Mouse (Mus musculus) E14TG2a.4 (cell line): ENCODE measurements around the gene Btrc.

Source experiments
- H3K27me3 ChIP-seq: 2 replicates; pipeline ENCODE4 v1.6.1; 2014; ENCODE audit warnings: low read length, control low read depth; ENCODE audit not compliant: insufficient read depth
- H3K36me3 ChIP-seq: 2 replicates; pipeline ENCODE4 v1.6.1; 2014; ENCODE audit warnings: low read length, control low read depth; ENCODE audit not compliant: insufficient read depth
- H3K4me1 ChIP-seq: replicated peaks from 2 replicates; pipeline ENCODE4 v1.6.1; 2014; ENCODE audit warnings: low read depth, low read length, control low read depth
- H3K4me3 ChIP-seq: replicated peaks from 2 replicates; pipeline ENCODE4 v1.5.1; 2014; ENCODE audit warnings: mild to moderate bottlenecking, low read length
- H3K9me3 ChIP-seq: 2 replicates; pipeline ENCODE4 v1.6.1; 2014; ENCODE audit warnings: low read length, control low read depth
- CTCF ChIP-seq: conservative IDR thresholded peaks from 2 replicates; pipeline ENCODE4 v1.5.1; 2014; ENCODE audit warnings: low read length
- NANOG ChIP-seq: IDR thresholded peaks from 2 replicates; pipeline ENCODE4 v1.6.1; 2014; ENCODE audit warnings: borderline replicate concordance, low read length, mixed read lengths
- POU5F1 ChIP-seq: IDR thresholded peaks from 2 replicates; pipeline ENCODE4 v1.6.1; 2014; ENCODE audit warnings: low read length, borderline replicate concordance

The Btrc gene

DNA sequence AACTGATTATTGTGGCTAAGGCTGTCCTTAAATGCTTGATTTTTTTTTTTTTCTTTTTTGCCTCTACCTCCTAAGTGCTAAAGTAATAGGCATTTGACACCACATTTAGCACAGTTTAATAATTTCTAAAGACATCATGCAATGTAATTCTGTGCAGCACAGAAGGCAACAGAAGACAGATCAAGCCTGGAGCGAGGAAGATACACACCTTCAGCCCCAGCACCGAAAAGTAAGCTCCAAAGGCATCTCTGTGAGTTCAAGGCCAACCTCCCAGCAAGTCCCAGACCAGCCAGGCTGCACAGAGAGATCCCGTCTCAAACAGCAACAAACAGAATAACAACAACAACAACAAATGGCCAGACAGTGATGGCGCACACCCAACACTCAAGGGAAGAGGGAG is 73.6 kb downstream of the Btrc start:
- TF ChIP-seq NANOG (no peak), CTCF (no peak), POU5F1 (no peak)
- peaks cover 4% of the 10 kb centered on the region; the same call in 1 of the 2 replicates for H3K36me3 ChIP-seq

DNA sequence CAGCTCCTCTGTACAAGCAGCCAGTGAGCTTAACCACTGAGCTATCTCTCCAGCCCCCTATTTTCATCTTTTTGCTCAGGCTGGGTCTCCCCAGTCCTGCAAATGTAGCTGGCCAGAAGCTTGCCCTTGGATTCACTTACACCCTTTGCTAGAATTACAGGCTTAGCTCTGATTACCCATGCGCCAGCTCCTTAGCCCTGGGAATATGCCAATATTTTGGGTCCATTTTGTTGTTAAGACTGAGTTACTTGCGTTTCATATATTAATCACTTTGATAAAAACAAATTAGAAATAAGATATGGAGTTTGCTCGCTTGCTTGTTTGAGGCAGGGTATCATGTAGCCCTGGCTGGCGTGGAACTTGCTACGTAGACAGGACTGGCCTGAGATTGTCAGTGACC is 74.7 kb downstream of the Btrc start:
- H3K4me1 ChIP-seq: no peaks in the 10 kb centered on the region
- H3K9me3 ChIP-seq: no peaks in the 10 kb centered on the region
- TF ChIP-seq NANOG: no peak
- no peak for TF ChIP-seq CTCF
- no peak for TF ChIP-seq POU5F1
- H3K27me3 ChIP-seq: no peaks in the 10 kb centered on the region
- peaks cover 4% of the 10 kb centered on the region; the same call in 1 of the 2 replicates for H3K36me3 ChIP-seq
- no peak overlapping the region for H3K4me3 ChIP-seq

More for the DNA sequence above, 73.6 kb downstream of the Btrc start:
- H3K27me3 ChIP-seq: no peaks in the 10 kb centered on the region
- H3K4me3 ChIP-seq: no peak overlapping the region
- H3K9me3 ChIP-seq: no peaks in the 10 kb centered on the region
- no peaks in the 10 kb centered on the region for H3K4me1 ChIP-seq

DNA sequence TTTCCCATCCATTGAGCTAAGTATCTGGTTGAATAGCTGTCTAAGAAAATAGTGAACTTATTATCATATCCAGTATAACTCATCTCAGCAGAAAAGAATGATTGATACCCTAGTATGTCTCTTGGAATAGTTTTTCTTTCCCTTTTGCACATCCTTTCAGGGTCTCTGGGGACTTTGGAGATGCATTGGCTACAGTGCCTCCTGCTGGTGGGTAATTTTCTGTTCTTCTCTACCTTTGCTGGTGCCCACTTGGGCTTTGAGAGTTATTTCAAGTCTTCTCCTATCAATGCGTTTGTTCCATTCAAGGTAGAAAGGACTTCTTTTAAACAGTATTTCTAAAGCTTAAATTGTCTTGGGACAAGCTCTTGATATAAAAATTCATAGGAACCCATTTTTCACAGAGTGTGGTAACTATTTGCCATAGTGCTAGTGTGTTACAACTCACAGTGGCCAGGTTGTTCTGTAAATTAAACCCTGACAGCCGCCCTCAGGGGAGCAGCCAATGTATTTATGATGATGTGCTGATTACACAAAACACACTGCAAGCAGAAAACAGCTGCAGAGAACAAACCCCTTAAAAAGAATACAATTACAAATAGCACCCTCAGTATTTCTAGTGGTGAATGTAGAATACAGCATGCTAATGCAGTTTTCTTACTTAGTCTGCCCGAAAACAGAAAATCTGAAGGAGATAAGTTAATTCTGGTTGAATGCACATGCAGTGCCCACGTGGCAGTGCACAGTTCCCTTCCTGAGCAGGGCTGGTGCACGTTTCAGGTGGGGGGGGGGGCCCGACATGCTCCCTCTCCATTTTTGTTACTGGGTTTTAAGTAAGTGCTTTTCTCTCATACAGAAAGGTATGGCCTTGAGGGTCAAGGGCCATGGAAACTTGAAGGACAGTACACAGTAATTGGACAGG is 75.7 kb downstream of the Btrc start:
- H3K27me3 ChIP-seq: no peaks in the 10 kb centered on the region
- H3K4me1 ChIP-seq: no peaks in the 10 kb centered on the region
- H3K9me3 ChIP-seq: no peaks in the 10 kb centered on the region
- TF ChIP-seq POU5F1 (no peak), CTCF (peak; percentile 72), NANOG (no peak)
- H3K4me3 ChIP-seq: no peak overlapping the region
- H3K36me3 ChIP-seq: peaks cover 4% of the 10 kb centered on the region; the same call in 1 of the 2 replicates

DNA sequence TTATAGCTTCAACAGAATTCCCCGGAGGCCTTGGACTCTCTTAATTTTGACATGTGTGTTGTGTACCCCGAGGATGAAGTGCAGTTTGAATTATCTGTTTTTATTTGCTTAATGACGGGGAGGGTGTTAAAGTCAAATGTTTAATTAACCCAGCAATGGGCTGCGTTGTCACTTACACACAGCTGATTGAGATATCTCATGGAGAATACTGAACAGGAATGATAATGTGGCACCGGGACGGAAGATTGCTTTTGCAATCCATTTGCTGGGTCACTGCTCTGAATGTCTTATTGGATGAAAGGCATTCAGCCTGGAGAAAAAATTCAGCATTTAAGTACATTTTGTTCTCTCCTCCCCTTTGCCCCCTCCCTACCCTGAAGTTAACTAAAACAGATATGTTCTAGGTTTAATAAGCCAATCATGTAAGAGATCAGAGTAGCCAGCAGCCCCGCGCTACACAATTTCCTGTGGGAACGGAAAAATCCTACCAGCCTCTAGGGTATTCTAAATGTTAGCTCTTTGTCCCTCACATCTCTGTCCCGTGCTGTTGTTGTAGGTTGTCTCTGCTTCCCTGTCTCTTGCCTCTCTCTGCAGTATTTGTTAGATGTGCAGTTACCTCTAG is 77.1 kb downstream of the Btrc start:
- Histone ChIP-seq H3K36me3 (peaks cover 4% of the 10 kb centered on the region; the same call in 1 of the 2 replicates), H3K4me3 (no peak overlapping the region)

DNA sequence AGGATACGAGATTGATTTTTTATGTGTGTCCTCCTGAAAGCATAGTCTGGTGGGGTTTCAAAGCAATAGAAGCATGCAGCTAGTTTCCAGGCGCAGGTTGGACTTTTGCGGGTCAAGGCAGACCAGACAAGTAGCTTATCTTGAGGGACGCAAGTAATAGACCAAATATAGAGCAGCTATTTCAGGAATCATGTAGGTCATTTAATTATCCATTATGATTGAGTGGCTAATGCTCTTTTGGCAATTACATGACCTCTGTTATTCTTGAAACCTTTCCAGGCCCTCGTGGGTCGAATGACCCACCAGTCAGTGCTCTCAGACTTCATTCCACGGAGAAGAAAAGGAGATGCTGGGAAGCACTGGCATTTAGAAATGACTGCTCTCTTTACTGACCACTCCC is 78.2 kb downstream of the Btrc start:
- no peaks in the 10 kb centered on the region for H3K9me3 ChIP-seq

More for the DNA sequence above, 77.1 kb downstream of the Btrc start:
- Histone ChIP-seq H3K9me3 (no peaks in the 10 kb centered on the region), H3K27me3 (no peaks in the 10 kb centered on the region), H3K4me1 (no peaks in the 10 kb centered on the region)
- TF ChIP-seq CTCF: no peak
- no peak for TF ChIP-seq NANOG
- TF ChIP-seq POU5F1: no peak

DNA sequence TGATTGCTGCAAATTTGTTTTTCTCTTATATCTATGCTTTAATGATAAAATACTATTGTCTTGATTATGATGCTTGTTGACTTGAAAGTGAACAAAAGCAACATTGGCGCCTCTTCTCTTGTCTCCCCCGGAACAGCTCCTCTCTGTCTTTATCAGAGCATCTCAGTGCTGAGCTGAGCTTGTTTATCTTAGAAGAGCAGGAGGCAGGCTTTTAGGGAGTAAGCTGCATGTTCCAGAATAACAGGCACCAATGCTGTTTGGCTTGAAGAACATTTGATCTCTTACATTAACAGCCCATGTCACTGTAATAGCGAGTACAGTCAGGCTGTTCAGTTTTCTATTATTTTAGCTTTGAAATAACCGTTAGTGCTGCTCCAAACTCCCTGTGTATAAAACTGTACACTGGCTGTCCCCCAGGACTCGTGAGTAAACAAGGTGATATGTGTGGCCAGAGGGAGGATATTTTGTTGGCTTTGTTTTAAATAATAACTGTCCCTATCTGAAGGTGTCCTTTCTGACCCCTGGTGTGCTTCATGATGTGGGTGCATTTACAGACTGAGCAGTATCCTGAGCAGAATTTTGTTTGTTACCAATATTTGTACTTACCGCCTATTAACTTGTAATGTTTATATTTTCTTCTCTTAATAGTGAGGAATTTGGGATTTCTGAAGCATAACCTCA is 81.9 kb downstream of the Btrc start:
- Histone ChIP-seq H3K36me3 (no peaks in the 10 kb centered on the region), H3K4me1 (peaks cover 6% of the 10 kb centered on the region; the same call in 1 of the 2 replicates)
- no peak for TF ChIP-seq POU5F1
- TF ChIP-seq CTCF: no peak
- no peak for TF ChIP-seq NANOG

More for the DNA sequence above, 78.2 kb downstream of the Btrc start:
- Histone ChIP-seq H3K36me3 (peaks cover 4% of the 10 kb centered on the region; the same call in 1 of the 2 replicates), H3K4me3 (no peak overlapping the region), H3K4me1 (no peaks in the 10 kb centered on the region), H3K27me3 (no peaks in the 10 kb centered on the region)
- TF ChIP-seq NANOG (no peak), CTCF (no peak), POU5F1 (no peak)

DNA sequence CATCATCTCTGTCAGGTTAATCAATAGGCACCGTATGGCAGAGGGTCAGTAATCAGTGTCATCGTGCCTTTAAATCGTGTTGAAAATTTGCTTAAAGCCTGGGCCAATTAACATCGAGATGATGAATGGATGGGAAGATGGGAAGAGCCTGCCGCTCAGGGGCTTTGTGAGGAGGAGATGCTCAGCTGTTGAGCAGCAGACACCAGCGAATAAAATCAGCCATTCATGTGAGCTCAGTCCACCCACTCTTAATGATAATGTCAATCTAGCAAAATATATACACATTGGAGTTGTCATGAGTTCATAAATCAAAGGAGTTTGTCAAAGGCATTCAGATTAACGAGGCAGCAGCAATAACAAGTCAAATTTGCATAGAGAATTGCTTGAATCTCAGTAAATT is 83.1 kb downstream of the Btrc start:
- TF ChIP-seq POU5F1 (no peak), NANOG (no peak), CTCF (no peak)

More for the DNA sequence above, 81.9 kb downstream of the Btrc start:
- Histone ChIP-seq H3K27me3 (no peaks in the 10 kb centered on the region), H3K9me3 (no peaks in the 10 kb centered on the region), H3K4me3 (no peak overlapping the region)

DNA sequence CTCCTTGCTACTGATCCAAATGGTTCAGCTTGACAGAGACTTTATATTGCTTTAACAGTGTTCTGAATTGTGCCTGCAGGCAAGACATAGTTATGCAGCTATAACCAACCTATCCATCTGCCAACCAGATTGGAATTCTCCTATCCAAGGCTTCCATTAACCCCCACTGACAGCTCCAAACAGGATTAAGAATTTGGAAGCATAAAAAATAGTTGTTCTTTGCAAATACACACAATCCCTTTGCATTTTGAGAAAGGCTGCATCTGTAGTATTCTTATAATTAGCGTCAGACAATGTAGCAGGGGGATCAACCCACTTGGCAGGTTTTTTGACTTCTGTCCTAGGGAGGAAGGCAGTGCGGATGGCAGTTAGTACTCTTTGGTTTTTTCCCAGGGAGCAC is 83.7 kb downstream of the Btrc start:
- Histone ChIP-seq H3K4me1 (peaks cover 6% of the 10 kb centered on the region; the same call in 1 of the 2 replicates), H3K4me3 (no peak overlapping the region), H3K9me3 (no peaks in the 10 kb centered on the region), H3K36me3 (no peaks in the 10 kb centered on the region), H3K27me3 (no peaks in the 10 kb centered on the region)
- no peak for TF ChIP-seq NANOG
- TF ChIP-seq POU5F1: no peak
- TF ChIP-seq CTCF: no peak

More for the DNA sequence above, 83.1 kb downstream of the Btrc start:
- Histone ChIP-seq H3K4me1 (peaks cover 6% of the 10 kb centered on the region; the same call in 1 of the 2 replicates), H3K9me3 (no peaks in the 10 kb centered on the region), H3K4me3 (no peak overlapping the region), H3K36me3 (no peaks in the 10 kb centered on the region), H3K27me3 (no peaks in the 10 kb centered on the region)
